Mouse (Mus musculus) cerebellum, adult 2 months (tissue): ENCODE results near the gene Gp5.
A peak's percentile ranks its signal among the peaks of the same experiment; 100 is the strongest.

Experiments used
- CTCF ChIP-seq: fragments of 200-500 bp; IDR thresholded peaks from 2 replicates; pipeline ENCODE4 v1.5.1; 2011; ENCODE audit warnings: low read depth, mild to moderate bottlenecking, control low read depth, low read length, moderate library complexity, borderline replicate concordance; ENCODE audit not compliant: insufficient read depth
- POLR2A ChIP-seq: fragments of 200-500 bp; IDR thresholded peaks from 2 replicates; pipeline ENCODE4 v1.6.1; 2011; ENCODE audit warnings: low read length, control low read depth, borderline replicate concordance; ENCODE audit not compliant: insufficient read depth

DNA sequence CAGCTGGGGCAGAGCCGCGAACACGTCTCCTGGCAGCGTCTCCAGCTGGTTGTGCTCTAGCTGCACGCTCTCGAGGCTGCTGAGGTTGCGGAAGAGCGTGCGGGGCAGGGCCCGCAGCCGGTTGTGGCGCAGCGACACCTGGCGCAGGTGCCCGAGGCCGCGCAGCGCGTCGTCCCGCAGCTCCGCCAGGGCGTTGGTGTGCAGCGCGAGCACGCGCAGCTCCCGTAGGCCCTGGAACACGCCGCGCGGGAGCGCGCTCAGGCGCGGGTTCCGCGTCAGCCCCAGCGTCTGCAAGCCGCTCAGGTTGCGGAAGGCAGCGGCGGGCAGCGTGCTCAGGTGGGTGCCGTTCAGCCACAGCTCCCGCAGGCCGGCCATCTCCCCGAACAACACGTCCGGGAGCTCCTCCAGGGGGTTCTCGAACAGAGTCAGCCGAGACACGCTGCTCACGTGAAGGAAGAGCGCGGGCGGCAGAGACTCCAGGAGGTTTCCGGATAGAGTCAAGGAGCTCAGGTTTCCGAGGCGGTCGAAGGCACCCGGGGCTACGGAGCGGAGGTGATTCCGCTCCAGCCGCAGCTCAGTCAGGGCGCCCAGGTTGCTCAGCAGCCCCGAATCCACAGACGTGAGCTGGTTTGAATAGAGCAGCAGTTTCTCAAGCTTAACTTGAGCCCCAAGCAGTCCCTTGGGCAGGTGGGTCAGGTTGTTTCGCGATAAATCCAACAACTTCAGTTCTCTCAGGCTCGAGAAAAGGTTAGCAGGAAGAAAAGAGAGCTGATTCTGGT is 1.8 kb downstream of the Gp5 start:
- TF ChIP-seq POLR2A, result 0 out of 2 replicates have a peak, but pooled peaks have one; percentile 35
- no peak; the same call in 1 of the 2 replicates for TF ChIP-seq CTCF
